Mouse (Mus musculus): ENCODE results near the gene Chpf2.
"Not testable (repeated sequence)": the region's sequence is repeated elsewhere in the genome, so short reads cannot be mapped to it uniquely, and the experiment has no call there.

The Chpf2 gene

DNA sequence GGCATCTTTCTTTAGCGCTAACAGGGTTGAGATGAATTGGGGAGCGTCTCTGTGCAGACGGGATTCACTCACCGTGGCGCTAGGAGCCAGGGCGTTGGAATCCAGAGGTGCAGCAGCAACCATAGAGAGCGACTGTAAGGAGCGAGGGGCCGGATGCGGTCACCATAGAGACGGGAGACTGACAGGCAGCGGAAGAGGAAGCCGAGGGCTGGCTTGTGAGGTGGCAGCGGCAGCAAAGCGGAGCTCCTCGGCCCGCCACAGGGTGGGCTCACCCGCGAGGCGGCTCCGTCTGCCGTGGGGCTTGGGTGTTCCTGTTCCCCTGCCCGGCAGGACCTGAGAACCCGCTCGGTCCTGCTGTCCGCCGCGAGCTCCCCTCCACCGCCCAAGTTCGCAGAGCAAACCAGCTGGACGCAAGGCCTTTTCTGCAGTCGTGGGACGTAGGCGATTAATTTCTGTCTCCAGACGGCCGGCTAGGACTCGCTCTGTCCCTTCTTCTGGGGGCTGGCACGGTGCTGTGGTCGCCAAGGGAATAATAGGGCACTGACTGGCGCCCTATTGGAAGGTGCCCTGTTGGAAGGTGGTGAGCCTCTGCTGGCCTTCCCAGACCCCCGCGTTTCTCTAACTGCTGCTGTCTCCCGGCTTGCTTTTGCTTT is at the start of gene Chpf2:
Gene Chpf2, plus strand, starts transcription at position 195 of the 653 bp plus-strand sequence.
- in situ Hi-C loops (cut with MboI, MseI) = loop anchor here (25.0 kb wide), 1 partner anchor 1174 kb away; no protein-coding TSS in a partner anchor

GRCm38 (mm10) chr5:24537618-24538017 is 48.9 kb upstream of the Chpf2 start:
- in situ Hi-C loops (cut with MboI, MseI) = no loop called here

GRCm38 (mm10) chr5:24539571-24540296 is 46.8 kb upstream of the Chpf2 start:
- in situ Hi-C loops (cut with MboI, MseI) = no loop called here

DNA sequence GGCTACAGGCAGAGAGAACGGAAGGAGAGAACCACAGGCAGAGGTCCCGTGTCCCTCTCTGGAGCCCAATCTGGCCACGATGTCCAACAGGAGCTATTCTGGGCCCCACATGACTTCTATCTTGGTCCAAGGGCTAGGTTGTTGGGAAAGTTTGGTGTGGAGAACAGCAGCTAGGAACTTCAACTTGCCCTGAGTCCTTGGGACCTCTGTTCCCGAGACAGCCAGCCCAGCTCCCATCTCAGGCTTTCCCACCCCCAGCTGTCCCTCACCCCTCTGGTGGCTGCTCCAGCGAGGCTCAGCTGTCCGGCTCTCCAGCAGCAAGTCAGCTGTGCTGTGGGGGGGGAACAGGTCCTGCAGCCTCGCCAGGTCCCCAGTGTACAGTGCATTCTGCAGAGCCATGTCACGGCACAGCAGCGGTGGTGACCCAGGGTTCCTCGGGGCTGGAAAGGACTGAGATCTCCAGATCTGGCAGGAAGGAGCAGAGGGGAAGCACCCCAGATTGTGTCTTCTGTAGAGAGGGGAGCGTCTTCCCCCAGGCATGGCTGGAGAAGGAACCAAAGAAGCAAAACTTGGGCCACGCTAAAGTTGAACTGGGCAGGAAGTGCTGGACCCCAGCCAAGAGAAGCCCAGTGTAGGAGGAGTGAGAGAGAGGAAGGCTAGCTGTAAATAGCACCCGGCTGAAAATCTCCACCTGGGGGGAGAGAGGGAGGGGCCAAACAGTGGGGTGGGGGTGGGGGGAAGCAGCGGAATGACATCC is 46.0 kb upstream of the Chpf2 start, which contains the start of gene Asb10:
Gene Asb10, minus strand, starts transcription at position 592 of the 757 bp plus-strand sequence.
- in situ Hi-C loops (cut with MboI, MseI) = no loop called here

DNA sequence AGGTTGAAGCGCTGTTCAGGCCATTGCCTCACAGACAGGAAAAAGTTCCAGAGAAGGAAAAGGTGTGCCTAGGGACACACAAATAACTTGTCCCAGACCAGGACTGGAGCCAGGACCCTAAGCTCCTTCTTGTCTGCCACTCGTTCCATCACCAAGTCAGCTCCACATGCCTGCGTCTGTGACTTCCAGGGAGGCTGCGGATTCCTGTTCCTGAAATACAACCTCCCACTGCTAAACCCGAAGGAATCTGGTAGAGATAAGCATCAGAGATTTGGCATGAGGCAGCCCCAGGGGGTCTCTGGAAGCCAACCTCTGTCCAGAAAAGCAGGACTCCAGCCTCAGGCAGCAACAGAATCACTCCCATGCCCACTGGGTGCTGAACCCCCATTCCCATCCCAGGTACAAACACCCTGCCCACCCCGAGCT is 45.4 kb upstream of the Chpf2 start:
- in situ Hi-C loops (cut with MboI, MseI) = no loop called here

DNA sequence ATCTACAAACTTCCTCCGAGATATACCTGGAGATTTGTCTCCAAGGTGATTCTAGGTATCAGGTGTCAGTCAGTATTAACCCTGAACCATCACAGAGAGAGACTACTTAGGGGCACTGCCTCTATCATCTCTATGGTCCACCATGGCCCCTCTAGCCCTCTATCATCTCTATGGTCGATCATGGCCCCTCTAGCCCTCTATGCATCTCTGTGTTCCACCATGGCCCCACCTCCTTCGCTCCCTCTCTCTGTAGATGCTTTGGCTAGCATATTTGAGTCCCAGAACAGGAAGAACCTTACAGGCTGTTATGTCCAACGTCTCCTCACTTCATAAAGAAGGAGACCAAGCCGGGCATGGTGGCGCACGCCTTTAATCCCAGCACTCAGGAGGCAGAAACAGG is 43.9 kb upstream of the Chpf2 start:
- in situ Hi-C loops (cut with MboI, MseI) = no loop called here

DNA sequence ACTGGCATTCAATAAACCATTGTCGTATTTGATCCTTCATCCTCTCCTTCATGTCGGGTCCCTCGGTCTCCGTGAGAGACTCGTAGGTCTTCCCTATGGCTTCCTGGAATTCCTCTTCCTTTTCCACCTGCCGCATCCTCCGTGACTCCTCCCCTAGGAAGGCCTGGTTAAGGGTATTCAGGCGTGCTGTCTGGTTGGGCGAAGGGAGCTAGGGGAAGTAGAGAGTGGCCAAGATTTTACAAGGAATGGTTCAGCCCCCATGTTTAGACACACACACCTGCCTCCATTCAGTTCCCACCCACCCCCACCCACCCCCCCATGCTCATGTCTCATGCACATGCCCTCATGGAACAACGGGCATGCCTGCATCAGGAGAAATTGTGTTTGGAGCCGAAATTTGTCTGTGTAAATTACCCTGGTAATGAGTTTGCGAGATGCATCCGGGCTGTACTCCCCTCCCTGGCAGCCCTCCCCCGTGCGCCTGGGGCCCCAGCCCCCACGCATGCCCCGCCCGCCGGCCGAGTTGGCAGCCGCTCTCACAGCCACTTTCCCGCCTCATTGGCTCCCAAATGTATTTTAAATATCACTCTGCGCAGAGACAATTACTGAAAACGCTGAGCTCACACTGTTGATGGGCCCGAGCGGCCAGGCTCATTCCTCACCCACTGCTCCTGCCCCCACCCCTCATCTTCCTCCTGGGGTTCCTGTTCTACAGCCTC is 35.8 kb upstream of the Chpf2 start:
- in situ Hi-C loops (cut with MboI, MseI) = no loop called here

DNA sequence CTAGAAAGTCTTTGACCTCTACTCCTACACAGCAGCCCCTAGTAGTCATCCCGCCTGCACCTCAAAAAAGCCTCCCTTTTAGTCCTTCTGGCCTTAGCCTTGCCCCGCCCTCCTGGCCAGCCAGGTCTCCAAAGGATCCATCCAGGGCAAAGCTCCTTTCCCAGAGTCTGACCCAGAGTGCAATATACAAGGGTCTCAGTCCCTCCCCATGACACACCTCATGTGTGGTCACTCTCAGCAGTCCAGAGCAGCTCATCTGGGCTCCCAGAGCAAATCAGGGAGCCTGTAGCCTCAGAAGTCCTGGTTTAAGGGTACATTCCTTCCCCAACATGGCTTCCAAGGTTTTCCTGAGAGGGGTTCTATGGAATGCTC is 35.2 kb upstream of the Chpf2 start:
- in situ Hi-C loops (cut with MboI, MseI) = no loop called here

GRCm38 (mm10) chr5:24553621-24554244 is 32.8 kb upstream of the Chpf2 start:
- in situ Hi-C loops (cut with MboI, MseI) = no loop called here

DNA sequence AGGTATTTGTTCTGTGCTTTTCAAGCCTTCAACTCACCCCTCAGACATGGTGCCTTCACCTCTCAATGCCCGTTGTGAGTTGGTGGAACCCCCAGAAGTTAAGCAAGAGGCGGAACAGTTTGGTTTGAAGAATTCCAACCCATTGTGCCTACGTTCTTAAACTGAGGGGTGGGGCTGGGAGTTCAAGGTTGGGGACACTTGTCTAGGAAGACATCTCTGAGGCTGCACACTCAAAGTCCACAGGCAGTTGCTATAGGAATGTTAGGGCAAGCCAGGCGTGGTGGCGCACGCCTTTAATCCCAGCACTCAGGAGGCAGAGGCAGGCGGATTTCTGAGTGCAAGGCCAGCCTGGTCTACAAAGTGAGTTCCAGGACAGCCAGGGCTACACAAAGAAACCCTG is 31.2 kb upstream of the Chpf2 start:
- in situ Hi-C loops (cut with MboI, MseI) = not testable (repeated sequence)

GRCm38 (mm10) chr5:24556709-24557108 is 29.8 kb upstream of the Chpf2 start, which contains the start of gene 4931409K22Rik:
TSS of gene 4931409K22Rik (minus strand) at chr5:24556809.
- in situ Hi-C loops (cut with MboI, MseI) = no loop called here

- in situ Hi-C loops (cut with MboI, MseI) = loop anchor here (25.0 kb wide), 1 partner anchor 1164 kb away; no protein-coding TSS in a partner anchor
These were observed 10.6 kb upstream of the Chpf2 start for GRCm38 (mm10) chr5:24575948-24576347.

DNA sequence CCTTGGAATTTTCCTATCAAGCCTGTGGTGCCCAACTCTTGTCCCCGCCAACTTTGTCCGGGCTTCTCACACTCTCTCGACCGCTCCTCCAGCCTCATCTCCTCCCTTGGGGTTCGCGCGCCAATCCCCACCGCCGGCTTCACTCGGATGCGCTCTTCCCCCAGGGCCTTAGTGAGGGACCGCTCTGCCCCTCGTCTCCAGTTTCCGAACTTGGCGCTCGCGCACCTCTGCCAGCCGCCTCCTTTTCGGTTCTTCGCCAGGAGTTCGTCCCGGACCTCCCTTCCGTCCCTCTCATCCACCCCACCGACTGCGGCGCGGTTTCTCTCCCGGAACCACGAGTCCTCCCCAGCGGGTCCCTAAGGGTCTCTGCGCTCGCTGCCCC is 9.7 kb upstream of the Chpf2 start:
- in situ Hi-C loops (cut with MboI, MseI) = loop anchor here (25.0 kb wide), 1 partner anchor 1164 kb away; no protein-coding TSS in a partner anchor

GRCm38 (mm10) chr5:24577183-24577929 is 9.2 kb upstream of the Chpf2 start, which contains the start of gene Abcf2:
TSS of gene Abcf2 (minus strand) at chr5:24577467.
- in situ Hi-C loops (cut with MboI, MseI) = loop anchor here (25.0 kb wide), 1 partner anchor 1165 kb away; no protein-coding TSS in a partner anchor

DNA sequence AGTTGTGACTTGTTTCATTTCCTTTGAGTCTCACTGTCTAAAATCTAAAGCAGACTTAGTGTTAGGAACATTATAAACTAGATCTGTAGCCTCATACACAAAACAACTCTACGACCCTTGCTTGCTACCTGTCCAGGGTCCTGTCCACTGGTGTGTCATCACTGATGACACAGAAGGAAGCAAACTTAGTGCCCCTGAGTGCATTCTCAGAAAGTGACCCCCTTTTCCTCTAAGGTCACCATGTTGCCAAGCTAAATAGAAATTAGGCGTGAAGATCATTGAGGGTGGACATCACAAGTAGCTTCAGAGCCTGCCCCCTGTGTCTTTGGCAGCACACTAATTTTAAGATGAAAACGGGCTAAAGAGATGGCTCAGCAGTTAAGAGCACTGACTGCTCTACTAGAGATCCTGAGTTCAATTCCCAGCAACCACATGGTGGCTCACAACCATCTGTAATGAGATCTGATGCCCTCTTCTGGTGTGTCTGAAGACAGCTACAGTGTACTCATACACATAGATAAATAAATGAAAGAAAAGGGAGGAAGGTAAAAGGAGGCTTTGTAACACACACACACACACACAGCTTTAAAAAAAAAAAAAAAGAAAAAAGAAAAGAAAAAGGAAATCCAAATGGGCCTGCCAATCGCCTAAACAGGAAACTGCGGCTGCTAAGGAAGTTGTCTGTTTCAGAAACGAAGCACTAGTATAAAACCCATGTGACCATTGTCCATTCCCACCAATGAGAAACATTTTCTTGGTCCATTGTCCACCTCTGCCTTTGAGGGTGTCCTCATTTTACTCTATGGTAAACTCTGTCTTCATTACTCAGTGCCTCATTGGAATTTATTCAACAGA is 8.2 kb upstream of the Chpf2 start:
- in situ Hi-C loops (cut with MboI, MseI) = loop anchor here (25.0 kb wide), 1 partner anchor 1166 kb away; no protein-coding TSS in a partner anchor

- in situ Hi-C loops (cut with MboI, MseI) = loop anchor here (25.0 kb wide), 1 partner anchor 1174 kb away; no protein-coding TSS in a partner anchor
These were observed 435 bp upstream of the Chpf2 start for GRCm38 (mm10) chr5:24586106-24586505.

DNA sequence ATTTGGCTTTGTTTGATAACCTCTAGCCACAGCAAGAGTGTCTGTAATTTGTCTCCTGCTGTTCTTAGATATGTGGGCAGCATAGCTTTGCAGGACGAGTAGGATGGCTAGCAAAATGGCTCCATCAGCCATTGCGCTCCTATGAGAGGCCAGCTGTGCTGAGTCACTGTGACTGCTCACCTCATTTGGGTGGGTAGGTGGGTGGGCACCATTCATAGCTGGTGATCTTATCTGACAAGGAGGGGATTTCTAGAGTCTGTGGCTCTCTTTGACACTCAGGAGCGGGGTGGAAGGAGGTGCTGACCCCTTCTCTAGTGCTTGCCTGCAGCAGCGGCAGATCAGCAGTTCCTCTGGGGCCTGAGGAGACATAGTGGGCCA is 648 bp downstream of the Chpf2 start:
- in situ Hi-C loops (cut with MboI, MseI) = loop anchor here (25.0 kb wide), 1 partner anchor 1175 kb away; no protein-coding TSS in a partner anchor

- in situ Hi-C loops (cut with MboI, MseI) = loop anchor here (25.0 kb wide), 1 partner anchor 1178 kb away; no protein-coding TSS in a partner anchor
These were observed 3.3 kb downstream of the Chpf2 start for GRCm38 (mm10) chr5:24589511-24590500.
